Mouse (Mus musculus) bone marrow macrophage, adult 2 months (primary cell): ENCODE data around the gene Dhtkd1.

Experiments
- CTCF ChIP-seq: IDR thresholded peaks from 2 replicates; pipeline ENCODE4 v1.5.1; 2012; ENCODE audit warnings: low read depth, mild to moderate bottlenecking, low read length, moderate library complexity
- POLR2A ChIP-seq: IDR thresholded peaks from 2 replicates; pipeline ENCODE4 v1.6.1; 2012; ENCODE audit warnings: mild to moderate bottlenecking, low read depth, low read length, borderline replicate concordance

- TF ChIP-seq POLR2A (no peak), CTCF (no peak)
These were observed 15.1 kb downstream of the Dhtkd1 start for GRCm38 (mm10) chr2:5927481-5927880.
